Mouse (Mus musculus): ENCODE data around the gene Gm20388. TPM values are rescaled to one million over a fixed set of nuclear protein-coding genes. Genes with fewer than 3 reads are reported as not detected.

The Gm20388 gene
- polyA plus RNA-seq, 1 experiment from 2014 or later: not detected

DNA sequence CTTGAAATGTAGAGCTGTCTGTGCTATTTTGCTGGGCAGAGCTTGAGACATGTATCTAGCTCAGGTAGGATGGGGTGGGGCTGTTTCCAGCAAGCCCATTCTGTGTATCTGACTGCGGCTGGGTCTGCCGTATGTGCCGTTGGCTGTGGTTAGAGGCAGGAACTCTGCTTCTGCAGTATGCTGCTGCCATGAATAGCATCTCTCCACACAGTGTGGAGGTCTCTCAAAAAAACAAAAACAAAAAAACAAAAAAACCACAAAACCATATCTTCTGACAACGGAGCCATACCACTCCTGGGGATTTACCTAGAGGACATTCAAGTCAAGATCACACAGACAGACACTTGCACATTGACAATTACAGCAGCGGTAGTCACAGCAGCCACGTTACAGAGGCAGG lies 4407.2 kb downstream of the Gm20388 start:
- Histone ChIP-seq H3K9ac (ENCODE audit: low read length) (no peak overlapping the region), H3K27me3 (ENCODE audit: control insufficient read depth, insufficient read depth, low read length) (no peaks in the 10 kb centered on the region), H3K27ac (replicated peaks; ENCODE audit: low read depth, low read length) (no peak overlapping the region), H3K4me1 (ENCODE audit: control insufficient read depth, insufficient read depth, low read length) (peaks cover 12% of the 10 kb centered on the region), H3K9me3 (ENCODE audit: control insufficient read depth, low read length) (no peaks in the 10 kb centered on the region), H3K4me2 (ENCODE audit: low read depth, severe bottlenecking) (no peak overlapping the region), H3K4me3 (ENCODE audit: low read depth, low read length) (no peak overlapping the region), H3K36me3 (ENCODE audit: control insufficient read depth, insufficient read depth, low read length) (no peaks in the 10 kb centered on the region; the same call in 1 of the 2 replicates)
- 91% methylated on average over 6 of the region's 6 CpGs for WGBS
- no peak for ATAC-seq (ENCODE audit: insufficient number of reproducible peaks, low FRiP score, low TSS enrichment, low read depth)
- no peak for DNase-seq (ENCODE audit: low spot score)

DNA sequence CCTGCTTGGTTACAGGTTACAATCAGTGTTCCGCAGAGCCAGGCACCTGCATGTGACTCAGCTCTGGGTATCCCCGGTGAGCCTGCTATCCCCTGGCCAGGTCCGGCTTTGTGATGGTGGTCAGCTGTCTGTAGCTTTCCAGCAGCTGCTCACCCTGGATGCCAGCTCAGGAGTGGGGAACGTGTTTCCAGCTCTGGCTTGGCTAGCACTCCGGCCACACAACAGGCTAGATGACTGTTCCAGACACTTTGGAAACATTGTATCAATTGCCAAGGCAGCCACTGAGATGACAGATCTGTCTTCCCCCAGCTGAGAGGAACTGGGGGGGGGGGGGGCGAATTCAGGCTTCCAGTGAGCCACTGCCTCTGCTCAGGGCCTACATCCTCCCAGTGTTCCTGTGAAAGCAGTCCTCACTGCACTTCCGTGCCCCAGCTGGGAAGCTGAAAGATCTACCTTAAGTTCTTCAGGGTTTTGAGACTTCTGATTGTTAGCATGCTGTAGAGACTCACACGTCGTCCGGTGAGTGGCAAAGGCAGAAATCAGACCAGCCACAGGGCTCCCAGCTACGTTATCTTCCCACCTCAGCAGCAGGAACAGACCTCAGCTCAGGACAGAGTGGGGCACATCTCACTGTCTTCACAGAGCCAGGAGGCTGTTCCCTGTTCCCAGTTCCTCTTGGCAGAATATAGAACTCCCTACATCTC lies 4408.1 kb downstream of the Gm20388 start:
- H3K27me3 ChIP-seq (ENCODE audit: control insufficient read depth, insufficient read depth, low read length): no peaks in the 10 kb centered on the region
- DNase-seq (ENCODE audit: low spot score): no peak
- no peak overlapping the region for H3K9ac ChIP-seq (ENCODE audit: low read length)
- H3K36me3 ChIP-seq (ENCODE audit: control insufficient read depth, insufficient read depth, low read length): peaks cover 6% of the 10 kb centered on the region; the same call in 1 of the 2 replicates
- no peak overlapping the region for H3K27ac ChIP-seq (replicated peaks; ENCODE audit: low read depth, low read length)
- no peak overlapping the region for H3K4me2 ChIP-seq (ENCODE audit: low read depth, severe bottlenecking)
- 78% methylated on average over 11 of the region's 11 CpGs for WGBS
- H3K4me1 ChIP-seq (ENCODE audit: control insufficient read depth, insufficient read depth, low read length): peaks cover 12% of the 10 kb centered on the region
- ATAC-seq (ENCODE audit: insufficient number of reproducible peaks, low FRiP score, low TSS enrichment, low read depth): no peak
- no peak overlapping the region for H3K4me3 ChIP-seq (ENCODE audit: low read depth, low read length)
- no peaks in the 10 kb centered on the region for H3K9me3 ChIP-seq (ENCODE audit: control insufficient read depth, low read length)

DNA sequence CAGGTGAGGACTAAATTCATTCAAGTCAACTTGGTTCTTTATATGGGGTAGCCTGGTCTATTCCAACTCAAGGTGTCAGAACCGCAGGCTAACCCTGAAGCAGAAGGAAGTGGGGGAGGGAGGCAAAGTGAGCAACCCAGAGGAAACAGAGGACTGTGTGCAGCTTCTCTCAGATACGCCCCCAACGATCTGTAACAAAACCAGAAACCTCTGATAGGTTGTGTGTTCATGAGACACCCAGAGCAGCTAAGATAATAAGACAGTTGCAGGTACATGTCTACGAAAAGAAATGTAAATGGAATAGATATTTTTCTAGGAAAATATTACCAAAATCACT lies 4408.6 kb downstream of the Gm20388 start:
- H3K4me1 ChIP-seq (ENCODE audit: control insufficient read depth, insufficient read depth, low read length): peaks cover 12% of the 10 kb centered on the region
- no peak overlapping the region for H3K4me2 ChIP-seq (ENCODE audit: low read depth, severe bottlenecking)
- peaks cover 7% of the 10 kb centered on the region; the same call in 1 of the 2 replicates for H3K36me3 ChIP-seq (ENCODE audit: control insufficient read depth, insufficient read depth, low read length)
- DNase-seq (ENCODE audit: low spot score) (no peak), ATAC-seq (ENCODE audit: insufficient number of reproducible peaks, low FRiP score, low TSS enrichment, low read depth) (no peak)
- no peaks in the 10 kb centered on the region for H3K9me3 ChIP-seq (ENCODE audit: control insufficient read depth, low read length)
- 95% methylated on average over 4 of the region's 4 CpGs for WGBS
- no peak overlapping the region for H3K9ac ChIP-seq (ENCODE audit: low read length)
- no peak overlapping the region for H3K4me3 ChIP-seq (ENCODE audit: low read depth, low read length)
- H3K27me3 ChIP-seq (ENCODE audit: control insufficient read depth, insufficient read depth, low read length): no peaks in the 10 kb centered on the region
- H3K27ac ChIP-seq (replicated peaks; ENCODE audit: low read depth, low read length): no peak overlapping the region

DNA sequence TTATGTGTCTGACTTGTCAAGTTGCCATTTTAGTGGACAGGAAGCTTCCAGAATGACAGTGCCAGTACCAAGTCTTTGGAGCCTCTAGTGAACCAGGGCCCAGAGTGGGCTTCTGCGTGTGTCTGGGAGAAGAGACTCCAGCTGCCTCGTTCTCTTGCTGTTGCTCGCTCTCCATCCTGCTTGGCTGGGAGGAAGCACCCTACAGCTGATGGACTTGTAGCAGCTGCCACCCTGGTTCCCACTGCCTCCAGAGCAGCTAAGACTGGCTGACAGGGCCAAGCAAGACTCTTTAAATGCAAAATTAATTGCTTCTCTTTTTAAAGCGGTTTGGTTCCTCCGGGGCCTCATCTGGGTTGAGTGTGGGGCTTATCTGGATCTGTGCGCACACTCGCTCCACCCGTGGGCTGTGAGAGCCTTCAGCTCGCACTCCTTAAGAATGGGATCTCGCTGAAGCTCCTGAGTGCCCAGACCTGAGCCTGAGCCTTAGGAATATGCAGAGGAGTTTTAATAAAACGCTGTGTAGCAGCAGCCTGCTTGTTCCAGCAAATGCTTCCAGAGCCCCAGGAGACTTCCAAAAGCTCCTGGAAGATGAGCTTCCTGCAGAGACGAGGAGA lies 4410.7 kb downstream of the Gm20388 start:
- no peak for ATAC-seq (ENCODE audit: insufficient number of reproducible peaks, low FRiP score, low TSS enrichment, low read depth)
- Histone ChIP-seq H3K4me3 (ENCODE audit: low read depth, low read length) (no peak overlapping the region), H3K36me3 (ENCODE audit: control insufficient read depth, insufficient read depth, low read length) (peaks cover 14% of the 10 kb centered on the region), H3K27ac (replicated peaks; ENCODE audit: low read depth, low read length) (no peak overlapping the region), H3K4me2 (ENCODE audit: low read depth, severe bottlenecking) (no peak overlapping the region), H3K9me3 (ENCODE audit: control insufficient read depth, low read length) (no peaks in the 10 kb centered on the region), H3K4me1 (ENCODE audit: control insufficient read depth, insufficient read depth, low read length) (peaks cover 6% of the 10 kb centered on the region), H3K27me3 (ENCODE audit: control insufficient read depth, insufficient read depth, low read length) (no peaks in the 10 kb centered on the region), H3K9ac (ENCODE audit: low read length) (no peak overlapping the region)
- 82% methylated on average over 12 of the region's 12 CpGs for WGBS
- DNase-seq (ENCODE audit: low spot score): no peak

DNA sequence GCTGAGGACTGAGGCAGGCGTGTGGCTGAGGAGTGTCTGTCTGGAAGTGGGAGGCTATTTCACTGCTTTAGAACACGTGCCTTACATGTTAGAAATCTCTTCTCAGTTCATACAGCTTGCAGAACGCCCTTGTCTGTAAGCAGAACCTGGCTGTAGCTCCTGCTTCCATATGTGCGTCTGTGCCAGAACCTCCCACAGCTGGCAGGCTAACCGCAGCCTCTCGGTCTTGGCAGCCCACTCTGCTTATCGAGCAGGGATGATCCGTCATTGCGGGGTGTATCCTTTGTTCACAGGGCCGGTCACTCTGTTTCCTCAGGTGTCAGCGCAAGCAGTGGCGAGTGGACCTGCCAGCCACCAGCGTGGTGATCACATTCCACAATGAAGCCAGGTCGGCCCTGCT lies 4412.7 kb downstream of the Gm20388 start:
- no peak overlapping the region for H3K27ac ChIP-seq (replicated peaks; ENCODE audit: low read depth, low read length)
- no peaks in the 10 kb centered on the region for H3K4me1 ChIP-seq (ENCODE audit: control insufficient read depth, insufficient read depth, low read length)
- ATAC-seq (ENCODE audit: insufficient number of reproducible peaks, low FRiP score, low TSS enrichment, low read depth): no peak
- DNase-seq (ENCODE audit: low spot score): no peak
- H3K27me3 ChIP-seq (ENCODE audit: control insufficient read depth, insufficient read depth, low read length): no peaks in the 10 kb centered on the region
- peaks cover 18% of the 10 kb centered on the region for H3K36me3 ChIP-seq (ENCODE audit: control insufficient read depth, insufficient read depth, low read length)
- no peak overlapping the region for H3K9ac ChIP-seq (ENCODE audit: low read length)
- H3K4me3 ChIP-seq (ENCODE audit: low read depth, low read length): no peak overlapping the region
- 93% methylated on average over 14 of the region's 14 CpGs for WGBS
- H3K9me3 ChIP-seq (ENCODE audit: control insufficient read depth, low read length): no peaks in the 10 kb centered on the region
- no peak overlapping the region for H3K4me2 ChIP-seq (ENCODE audit: low read depth, severe bottlenecking)

DNA sequence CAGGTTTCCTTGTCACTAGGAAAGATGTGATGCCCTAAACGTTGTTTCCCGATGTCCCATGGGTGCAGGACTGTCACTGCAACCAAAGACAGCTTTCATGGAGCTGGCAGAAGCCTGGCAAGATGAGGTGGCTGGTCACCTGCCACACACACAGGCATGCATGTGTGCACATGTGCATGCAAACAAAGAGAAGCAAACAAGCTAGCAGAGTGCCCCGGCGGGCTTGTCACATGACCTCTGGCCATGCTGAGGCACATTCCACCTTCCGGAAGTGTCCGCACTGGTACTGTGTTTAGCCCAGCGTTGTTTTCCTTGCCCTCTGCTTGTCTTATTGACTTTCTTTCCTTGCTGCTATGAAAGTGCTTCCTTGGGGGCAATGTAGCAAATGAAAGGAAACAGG lies 4417.6 kb downstream of the Gm20388 start:
- Histone ChIP-seq H3K27ac (replicated peaks; ENCODE audit: low read depth, low read length) (no peak overlapping the region), H3K27me3 (ENCODE audit: control insufficient read depth, insufficient read depth, low read length) (no peaks in the 10 kb centered on the region), H3K4me3 (ENCODE audit: low read depth, low read length) (no peak overlapping the region), H3K9me3 (ENCODE audit: control insufficient read depth, low read length) (no peaks in the 10 kb centered on the region), H3K9ac (ENCODE audit: low read length) (no peak overlapping the region), H3K36me3 (ENCODE audit: control insufficient read depth, insufficient read depth, low read length) (peaks cover 23% of the 10 kb centered on the region), H3K4me2 (ENCODE audit: low read depth, severe bottlenecking) (no peak overlapping the region), H3K4me1 (ENCODE audit: control insufficient read depth, insufficient read depth, low read length) (no peaks in the 10 kb centered on the region)
- DNase-seq (ENCODE audit: low spot score) (no peak), ATAC-seq (ENCODE audit: insufficient number of reproducible peaks, low FRiP score, low TSS enrichment, low read depth) (no peak)
- 89% methylated on average over 7 of the region's 7 CpGs for WGBS

DNA sequence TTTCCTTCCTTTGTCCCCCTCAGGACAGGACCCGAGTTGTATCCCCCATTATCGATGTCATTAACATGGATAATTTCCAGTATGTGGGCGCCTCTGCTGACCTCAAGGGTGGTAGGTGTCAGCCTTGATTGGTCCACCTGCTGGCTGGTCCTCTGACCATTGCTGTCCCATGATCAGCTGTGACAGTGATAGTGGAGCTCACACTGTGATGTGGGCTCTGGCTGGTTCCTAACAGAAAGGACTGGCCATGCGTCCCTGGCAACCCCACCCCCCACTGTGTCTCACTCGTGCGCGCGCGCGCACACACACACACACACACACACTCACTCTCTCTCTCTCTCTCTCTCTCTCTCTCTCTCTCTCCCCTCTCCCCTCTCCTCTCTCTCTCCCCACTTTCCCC lies 4419.0 kb downstream of the Gm20388 start:
- ATAC-seq (ENCODE audit: insufficient number of reproducible peaks, low FRiP score, low TSS enrichment, low read depth): no peak
- WGBS: 76% methylated on average over 10 of the region's 10 CpGs
- Histone ChIP-seq H3K4me2 (ENCODE audit: low read depth, severe bottlenecking) (no peak overlapping the region), H3K27ac (replicated peaks; ENCODE audit: low read depth, low read length) (no peak overlapping the region), H3K36me3 (ENCODE audit: control insufficient read depth, insufficient read depth, low read length) (peaks cover 17% of the 10 kb centered on the region), H3K4me1 (ENCODE audit: control insufficient read depth, insufficient read depth, low read length) (no peaks in the 10 kb centered on the region), H3K9me3 (ENCODE audit: control insufficient read depth, low read length) (no peaks in the 10 kb centered on the region), H3K4me3 (ENCODE audit: low read depth, low read length) (no peak overlapping the region), H3K9ac (ENCODE audit: low read length) (no peak overlapping the region), H3K27me3 (ENCODE audit: control insufficient read depth, insufficient read depth, low read length) (no peaks in the 10 kb centered on the region)
- no peak for DNase-seq (ENCODE audit: low spot score)

DNA sequence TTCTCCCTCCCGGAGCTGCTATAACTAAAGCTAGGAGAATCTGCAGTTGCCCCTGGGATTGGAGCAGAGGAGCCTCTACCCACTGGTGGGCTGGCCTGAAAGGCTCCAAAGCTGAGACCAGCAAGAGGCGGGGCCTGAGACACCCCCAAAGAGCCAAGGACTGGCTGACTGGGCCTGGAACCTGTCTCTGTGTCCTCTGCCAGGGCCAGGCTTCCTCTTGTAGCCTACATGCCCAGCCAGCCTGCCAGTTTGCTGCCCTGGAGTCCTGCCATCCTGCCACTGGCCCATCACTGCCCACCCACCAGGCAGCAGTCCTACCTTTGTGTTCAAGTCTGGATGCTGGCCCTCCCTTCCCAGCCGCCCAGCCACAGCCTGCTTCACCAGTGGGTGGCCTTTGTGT lies 4419.8 kb downstream of the Gm20388 start:
- Histone ChIP-seq H3K4me1 (ENCODE audit: control insufficient read depth, insufficient read depth, low read length) (no peaks in the 10 kb centered on the region), H3K4me3 (ENCODE audit: low read depth, low read length) (no peak overlapping the region), H3K4me2 (ENCODE audit: low read depth, severe bottlenecking) (no peak overlapping the region), H3K27me3 (ENCODE audit: control insufficient read depth, insufficient read depth, low read length) (no peaks in the 10 kb centered on the region), H3K27ac (replicated peaks; ENCODE audit: low read depth, low read length) (no peak overlapping the region), H3K9ac (ENCODE audit: low read length) (no peak overlapping the region), H3K36me3 (ENCODE audit: control insufficient read depth, insufficient read depth, low read length) (peaks cover 16% of the 10 kb centered on the region), H3K9me3 (ENCODE audit: control insufficient read depth, low read length) (no peaks in the 10 kb centered on the region)
- 86% methylated on average over 2 of the region's 3 CpGs for WGBS
- DNase-seq (ENCODE audit: low spot score) (no peak), ATAC-seq (ENCODE audit: insufficient number of reproducible peaks, low FRiP score, low TSS enrichment, low read depth) (no peak)

DNA sequence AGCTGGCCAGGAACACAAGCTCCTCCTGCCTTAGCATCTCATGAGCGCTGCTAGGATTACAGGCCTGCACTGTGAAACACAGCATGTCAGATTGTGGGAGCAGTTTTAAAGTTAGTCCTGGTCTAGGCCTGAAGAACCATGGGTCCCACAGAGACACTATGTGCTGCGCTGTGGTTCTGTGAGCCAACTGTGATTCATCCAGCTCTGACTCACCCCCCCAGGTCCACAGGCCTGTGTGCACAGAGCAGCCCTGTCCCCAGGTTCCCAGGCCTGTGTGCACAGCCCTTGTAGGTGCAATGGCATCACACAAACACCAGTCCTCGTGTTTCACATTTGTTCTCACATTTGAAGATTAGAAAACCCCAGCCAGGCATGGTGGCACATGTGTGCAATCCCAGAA lies 4420.5 kb downstream of the Gm20388 start:
- Histone ChIP-seq H3K4me3 (ENCODE audit: low read depth, low read length) (no peak overlapping the region), H3K4me2 (ENCODE audit: low read depth, severe bottlenecking) (no peak overlapping the region), H3K9me3 (ENCODE audit: control insufficient read depth, low read length) (no peaks in the 10 kb centered on the region), H3K27me3 (ENCODE audit: control insufficient read depth, insufficient read depth, low read length) (no peaks in the 10 kb centered on the region), H3K27ac (replicated peaks; ENCODE audit: low read depth, low read length) (no peak overlapping the region), H3K9ac (ENCODE audit: low read length) (no peak overlapping the region), H3K36me3 (ENCODE audit: control insufficient read depth, insufficient read depth, low read length) (peaks cover 11% of the 10 kb centered on the region), H3K4me1 (ENCODE audit: control insufficient read depth, insufficient read depth, low read length) (no peaks in the 10 kb centered on the region)
- 88% methylated on average over 3 of the region's 3 CpGs for WGBS
- no peak for DNase-seq (ENCODE audit: low spot score)
- no peak for ATAC-seq (ENCODE audit: insufficient number of reproducible peaks, low FRiP score, low TSS enrichment, low read depth)
